Mouse (Mus musculus) hindlimb bud, embryonic 11.5 days (tissue): ENCODE results near the gene Myh10.
"Not testable (repeated sequence)": the region's sequence is repeated elsewhere in the genome, so short reads cannot be mapped to it uniquely, and the experiment has no call there.

ENCODE experiments used
- DNase-seq: peaks from one replicate; pipeline ENCODE4 v3.0.0-alpha.2; 2012; ENCODE audit warnings: low read depth, low spot score; ENCODE audit errors: extremely low spot score

Myh10 gene

DNA sequence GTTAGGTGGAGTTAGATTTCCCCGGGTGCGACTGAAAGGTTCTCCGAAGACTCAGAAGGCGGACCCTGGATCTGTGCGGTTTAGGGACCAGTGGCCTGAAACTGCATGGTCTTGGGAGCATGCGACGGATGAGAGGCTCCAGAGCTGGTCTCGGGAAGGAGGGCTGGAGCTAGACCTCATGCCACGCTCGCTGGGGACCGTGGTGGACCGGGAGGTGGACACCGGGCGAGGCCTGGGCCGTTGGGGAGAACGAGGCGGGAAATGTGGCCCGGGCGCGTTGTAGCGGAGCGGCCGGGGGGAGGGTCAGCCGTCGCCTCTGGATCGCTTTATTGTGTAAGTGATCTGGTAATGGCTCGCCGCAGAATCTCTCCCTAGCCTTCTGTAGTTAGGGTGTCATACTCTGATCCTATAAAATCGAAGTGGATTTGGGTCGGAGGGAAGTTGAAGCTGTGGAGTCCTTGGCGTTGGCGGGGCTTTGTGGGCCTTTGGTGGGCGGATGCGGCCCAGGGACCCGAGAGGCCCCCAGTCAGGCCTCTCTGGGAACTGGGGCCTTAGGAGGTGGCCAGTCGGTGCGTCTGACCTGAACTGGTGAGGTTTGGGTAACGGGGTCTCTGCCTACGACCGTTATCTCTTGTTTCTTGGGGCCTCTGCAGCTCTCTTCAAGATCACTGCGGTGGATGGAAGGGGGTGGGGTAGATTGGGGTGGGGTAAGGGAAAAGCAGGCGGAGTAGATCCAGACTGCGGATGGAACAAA lies 1.5 kb downstream of the Myh10 start:
- DNase-seq, result no peak

DNA sequence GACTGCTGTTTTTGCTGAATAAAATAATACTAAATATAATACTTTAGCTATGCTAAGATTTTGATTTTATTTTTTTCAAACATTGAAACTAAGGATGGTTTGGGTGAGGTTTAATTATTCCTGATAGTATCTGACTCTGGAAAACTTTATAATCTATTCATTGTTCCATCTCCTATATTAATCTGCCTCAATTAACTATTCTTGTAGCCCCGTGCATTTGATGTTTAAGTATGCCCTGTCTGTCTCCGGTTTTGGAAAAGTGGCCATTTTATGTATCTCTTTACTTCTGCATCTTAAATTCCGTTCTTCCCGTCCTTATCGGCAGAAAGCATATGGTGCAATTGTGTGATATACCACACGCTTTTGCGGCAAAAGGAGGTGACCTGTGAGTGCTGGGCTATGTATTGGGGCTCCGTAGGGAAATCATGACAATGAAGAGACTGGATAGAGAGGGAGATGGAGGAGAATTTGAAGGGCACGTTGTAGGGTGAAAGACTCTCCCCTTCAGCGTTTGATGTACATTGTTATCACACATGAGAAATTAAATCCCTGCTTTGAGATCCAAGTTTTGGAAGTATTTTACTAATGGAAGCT lies 2.2 kb downstream of the Myh10 start:
- no peak for DNase-seq

DNA sequence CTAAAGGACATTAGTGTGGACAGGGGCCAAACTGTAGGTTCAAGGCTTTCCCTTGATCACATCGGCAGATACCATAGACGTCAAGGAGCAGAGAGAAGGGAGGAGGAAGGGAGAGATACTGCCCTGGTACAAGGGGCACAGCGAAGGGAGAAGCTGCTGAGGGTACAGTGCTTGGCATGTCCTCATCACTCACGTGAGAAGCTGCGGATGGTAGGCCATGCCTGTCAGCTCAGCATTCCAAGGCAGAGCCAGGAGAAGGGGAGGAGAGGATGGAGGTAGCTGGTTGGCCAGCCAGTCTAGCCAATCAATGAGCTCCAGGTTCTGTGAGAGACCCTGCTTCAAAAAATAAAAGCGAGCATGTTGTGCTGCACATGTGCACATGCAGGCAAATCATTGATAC lies 11.0 kb downstream of the Myh10 start:
- DNase-seq, result no peak

- DNase-seq, result no peak
Measured at GRCm38 (mm10) chr11:68703360-68703759, 12.0 kb downstream of the Myh10 start.

GRCm38 (mm10) chr11:68704258-68704657 lies 12.9 kb downstream of the Myh10 start:
- no peak for DNase-seq

- DNase-seq, result no peak
Measured at GRCm38 (mm10) chr11:68704847-68705246, 13.5 kb downstream of the Myh10 start.

DNA sequence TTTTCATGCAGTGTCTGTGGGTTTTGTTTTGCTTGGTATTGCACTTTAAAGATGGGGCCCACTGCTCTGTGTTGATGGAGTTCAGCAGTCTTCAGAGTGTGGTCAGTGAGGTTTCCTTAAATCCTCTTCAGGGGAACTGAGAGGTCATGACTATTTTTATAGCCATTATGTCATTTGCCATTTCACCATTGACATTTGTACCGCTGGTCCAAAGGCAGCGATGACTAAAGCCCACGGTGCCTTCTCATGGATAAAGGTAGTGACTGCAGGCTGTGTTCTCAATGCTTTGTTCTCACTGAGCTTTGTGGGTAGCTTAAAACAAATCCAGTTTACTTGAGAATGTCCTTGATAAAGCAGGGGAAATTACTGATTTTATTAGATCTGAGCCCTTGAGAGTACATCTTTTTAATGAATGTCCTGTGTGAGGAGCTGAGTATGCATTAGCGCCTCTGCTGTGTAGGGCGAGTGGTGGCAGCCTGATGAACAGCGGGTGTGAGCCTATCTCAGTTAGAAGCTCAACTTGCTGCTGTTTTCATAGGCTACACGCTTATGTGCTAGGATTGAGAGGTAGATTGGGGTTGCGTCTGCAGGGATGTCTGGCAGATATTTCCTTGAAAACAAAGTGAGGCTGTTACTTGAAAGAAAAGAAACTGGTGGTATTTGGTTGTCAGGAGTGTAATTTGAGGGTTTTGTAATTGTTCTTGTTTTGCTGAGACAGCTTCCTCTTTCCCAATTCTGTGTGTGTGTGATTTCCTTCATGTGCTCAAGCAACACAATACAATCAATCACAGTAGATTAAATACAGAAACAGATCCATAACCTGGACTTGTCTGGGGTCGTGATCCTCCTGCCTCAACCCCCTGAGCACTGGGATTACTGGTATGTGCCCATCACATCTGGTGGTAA lies 15.4 kb downstream of the Myh10 start:
- DNase-seq, result no peak

DNA sequence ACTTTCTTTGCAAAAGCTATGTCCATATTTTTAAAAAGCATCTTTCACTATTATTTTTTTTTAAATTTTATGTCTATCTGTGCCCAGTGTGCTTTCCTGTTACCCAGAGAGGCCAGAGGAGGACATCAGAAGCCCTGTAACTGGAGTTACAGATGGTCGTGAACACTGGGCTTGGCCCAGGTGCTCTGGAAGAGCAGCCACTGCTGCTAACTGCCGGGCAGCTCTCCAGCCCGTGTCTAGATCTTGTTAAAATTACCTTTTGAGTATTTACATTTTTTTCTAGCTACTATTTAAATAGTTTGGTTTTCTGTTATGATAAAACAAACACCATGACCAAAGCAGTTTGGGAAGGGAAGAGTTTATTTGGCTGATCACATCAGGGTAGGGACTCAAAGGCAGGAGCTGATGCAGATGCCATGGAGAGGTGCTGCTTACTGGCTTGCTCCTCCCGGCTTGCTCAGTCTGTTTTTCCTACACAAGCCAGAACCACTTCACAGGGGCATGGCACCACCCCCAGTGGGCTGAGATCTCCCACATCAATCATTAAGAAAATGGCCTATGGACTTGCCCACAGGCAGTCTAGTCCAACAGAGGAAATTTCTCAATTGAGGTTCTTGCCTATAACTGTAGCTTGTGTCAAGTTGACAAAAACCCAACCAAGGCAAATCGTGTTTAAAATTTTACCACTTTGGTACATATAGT lies 16.7 kb downstream of the Myh10 start:
- DNase-seq, result no peak

- no peak for DNase-seq
Measured at GRCm38 (mm10) chr11:68716167-68716566, 24.8 kb downstream of the Myh10 start.

DNA sequence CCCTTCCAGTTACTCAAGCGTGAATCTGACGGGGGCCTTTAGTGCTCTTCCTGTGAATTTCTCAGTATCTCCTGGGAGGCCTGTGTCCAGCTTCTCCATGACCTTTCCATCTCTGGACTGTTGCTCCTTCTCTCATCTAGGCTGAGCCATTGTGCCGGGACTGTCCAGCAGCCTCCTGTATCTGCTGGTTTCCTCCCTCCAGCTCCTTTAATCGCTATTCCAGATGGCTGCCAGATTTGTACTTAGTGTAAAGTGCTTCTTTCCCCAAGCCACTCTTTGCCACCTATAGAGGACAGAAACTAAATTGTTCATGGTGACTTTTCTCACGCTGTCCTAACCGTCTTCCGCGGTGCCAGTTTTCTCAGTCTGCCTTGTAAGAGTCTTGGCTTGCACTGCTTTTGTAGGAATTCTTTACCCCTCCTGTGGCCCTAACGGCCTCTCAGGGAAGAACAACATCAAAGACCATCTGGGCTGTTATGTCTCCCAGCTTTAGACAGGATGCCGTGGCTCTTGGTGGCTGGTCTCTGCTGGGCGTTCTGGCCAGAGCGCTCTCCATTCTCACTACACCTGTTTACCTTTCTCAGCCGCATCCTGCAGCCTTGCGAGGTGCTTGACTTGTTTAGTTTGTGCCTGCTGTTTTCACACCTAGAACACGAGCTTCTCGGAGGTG lies 25.9 kb downstream of the Myh10 start:
- no peak for DNase-seq

DNA sequence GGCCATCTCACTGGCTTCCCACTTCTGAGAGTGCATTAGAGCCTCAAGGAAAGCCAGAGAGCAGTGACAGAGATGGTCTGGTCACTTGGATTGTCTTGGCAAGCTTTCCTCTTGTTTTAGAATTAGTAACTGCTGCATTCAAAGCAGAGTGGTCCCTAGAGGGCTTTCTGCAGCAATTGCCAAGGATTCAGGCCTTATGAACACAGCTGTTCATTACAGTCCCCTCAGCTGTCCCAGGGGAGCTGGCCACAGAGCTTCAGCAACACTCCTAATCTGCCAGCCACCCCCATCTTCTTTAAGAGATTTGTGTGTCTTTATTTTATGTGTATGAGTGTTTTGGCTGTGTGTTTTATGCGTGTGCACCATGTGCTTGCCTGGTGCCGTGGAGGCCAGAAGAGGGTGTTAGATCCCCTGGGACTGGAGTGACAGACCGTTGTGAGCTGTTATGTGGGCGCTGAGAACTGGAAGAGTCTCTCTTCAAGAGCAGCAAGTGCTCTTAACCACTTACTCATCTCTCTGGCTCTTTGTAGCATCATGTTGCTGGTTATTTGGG lies 27.8 kb downstream of the Myh10 start:
- DNase-seq, result no peak

DNA sequence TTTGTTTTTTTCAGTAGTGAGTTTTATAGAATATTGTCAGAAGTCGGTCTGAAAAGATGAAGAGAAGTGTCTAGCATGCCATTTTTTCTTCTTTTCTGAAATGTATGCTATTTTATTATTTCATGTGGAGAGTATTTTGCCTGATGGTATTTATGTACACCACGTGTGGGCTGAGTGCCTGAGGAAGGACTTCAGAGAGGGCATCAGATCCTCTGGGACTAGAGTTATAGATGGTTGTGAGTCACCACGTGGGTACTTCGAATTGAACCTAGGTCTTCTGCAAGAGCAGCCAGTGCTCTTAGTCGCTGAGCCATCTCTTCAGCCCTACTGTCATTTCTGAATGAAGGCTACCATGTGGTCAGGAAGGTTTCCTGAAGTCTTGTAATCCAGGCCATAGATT lies 28.4 kb downstream of the Myh10 start:
- no peak for DNase-seq

- DNase-seq, result no peak
Measured at GRCm38 (mm10) chr11:68724117-68724516, 32.8 kb downstream of the Myh10 start.

GRCm38 (mm10) chr11:68728693-68729092 lies 37.3 kb downstream of the Myh10 start:
- no peak for DNase-seq

DNA sequence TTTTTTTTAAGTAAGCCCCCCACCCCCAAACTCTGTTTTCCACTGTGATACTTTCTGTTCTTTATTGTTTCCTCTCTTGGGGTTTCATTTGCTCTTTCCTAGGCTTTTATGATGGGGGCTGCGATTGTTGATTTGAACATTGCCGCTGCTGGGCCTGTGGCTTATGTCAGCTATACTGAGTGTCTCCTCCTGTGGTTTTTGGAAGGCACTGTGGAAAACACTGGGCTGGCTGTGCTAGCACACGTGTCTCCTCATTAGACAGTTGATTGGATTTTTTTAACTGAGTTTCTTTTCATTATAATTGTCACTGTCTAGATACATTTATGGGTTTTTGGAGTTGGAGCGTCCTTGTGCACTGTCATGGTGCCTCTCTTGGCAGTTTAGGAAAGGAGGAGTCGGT lies 39.4 kb downstream of the Myh10 start:
- DNase-seq, result no peak

DNA sequence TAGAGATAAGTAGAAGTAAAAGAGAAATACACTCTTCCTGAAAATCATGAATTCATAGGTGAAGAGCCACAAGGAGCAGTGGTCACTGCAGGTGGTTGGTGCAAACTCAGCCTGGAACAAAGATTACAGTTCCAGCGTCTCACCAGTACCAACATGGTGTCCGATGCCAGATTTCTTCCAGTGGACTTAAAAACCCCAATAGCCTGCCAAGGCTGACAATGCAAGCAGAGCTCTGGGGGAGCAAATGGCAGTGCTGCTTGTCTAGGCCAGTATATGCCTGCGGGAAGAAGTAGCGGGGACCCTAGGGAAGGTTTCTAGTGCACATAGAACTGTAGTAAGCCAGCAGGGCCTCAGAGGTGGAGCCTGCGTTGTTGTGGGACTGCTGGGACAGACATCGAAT lies 40.7 kb downstream of the Myh10 start:
- DNase-seq, result no peak

- DNase-seq, result not testable (repeated sequence)
Measured at GRCm38 (mm10) chr11:68733401-68733800, 42.0 kb downstream of the Myh10 start.

- no peak for DNase-seq
Measured at GRCm38 (mm10) chr11:68739509-68739908, 48.1 kb downstream of the Myh10 start.

DNA sequence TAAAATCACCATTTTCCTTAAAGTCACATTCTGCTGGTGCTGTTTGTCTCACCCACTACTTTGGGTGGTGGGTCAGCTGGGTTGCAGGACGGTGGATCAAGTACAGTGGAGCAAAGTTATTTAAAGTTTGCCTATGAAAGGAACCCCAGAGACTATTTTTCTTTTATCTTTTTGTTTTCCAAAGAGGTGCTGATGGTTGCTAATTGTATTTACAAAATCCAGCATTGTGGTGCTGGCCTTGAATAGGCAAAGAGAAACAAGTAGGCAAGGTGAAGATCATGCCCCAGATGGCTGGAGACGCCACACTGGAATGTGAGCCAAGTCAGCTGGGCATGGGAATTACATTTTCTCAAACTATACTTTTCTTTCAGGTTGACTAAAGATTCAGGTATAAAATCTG lies 51.3 kb downstream of the Myh10 start:
- no peak for DNase-seq

DNA sequence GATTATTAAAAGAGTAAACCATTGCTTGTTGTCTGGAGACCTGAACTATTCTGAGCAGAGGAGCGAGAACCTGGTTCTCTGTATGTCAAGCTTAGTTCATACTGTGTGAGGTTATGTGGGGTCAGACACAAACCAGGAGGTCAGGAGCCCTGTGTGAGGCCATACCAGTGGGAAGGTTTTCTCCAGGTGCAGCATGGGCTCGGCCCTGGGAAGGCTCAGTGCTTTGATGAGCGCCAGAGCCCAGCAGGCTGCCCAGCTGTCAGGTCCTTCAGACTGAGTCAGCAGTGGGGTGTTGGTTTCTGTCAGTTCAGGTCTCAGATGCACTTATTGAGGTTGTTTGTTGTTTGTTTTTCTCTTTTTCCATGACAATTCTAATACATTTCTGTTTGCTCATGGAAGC lies 52.8 kb downstream of the Myh10 start:
- no peak for DNase-seq
